ENCODE assay signal across 8 mouse cellular contexts in genomic region chr10:68191691-68192380, GRCm38 (mm10).
A peak's percentile ranks its signal among the peaks of the same experiment; 100 is the strongest.
DNase-seq lines count a peak whose midpoint lies in the region; ATAC-seq and TF ChIP-seq lines count a peak whose summit lies in the region.

No protein-coding gene starts in this region.

- 18% methylated on average over 13 of the region's 13 CpGs for WGBS in hindbrain, embryonic 15.5 days
- WGBS in midbrain, embryonic 15.5 days: 22% methylated on average over 13 of the region's 13 CpGs
- WGBS in thymus, adult 2 months: 19% methylated on average over 13 of the region's 13 CpGs

- ATAC-seq in hindbrain, embryonic 15.5 days (ENCODE audit: low FRiP score, low read depth): no peak
- no peak for ATAC-seq in midbrain, embryonic 15.5 days (replicated peaks)

- no peaks in the 10 kb centered on the region for H3K27me3 ChIP-seq in hindbrain, embryonic 15.5 days
- no peaks in the 10 kb centered on the region for H3K27me3 ChIP-seq in midbrain, embryonic 15.5 days (replicated peaks)
- H3K27me3 ChIP-seq in thymus, adult 2 months (ENCODE audit: control insufficient read depth, insufficient read depth, low read length): no peaks in the 10 kb centered on the region

- no peak for TF ChIP-seq CTCF in gastrocnemius, adult 2 months (IDR thresholded peaks at IDR 0.05)
- no peak for TF ChIP-seq CTCF in thymus, adult 2 months (IDR thresholded peaks at IDR 0.05; ENCODE audit: borderline replicate concordance, control insufficient read depth, extremely low read depth, insufficient read depth, low read length, poor library complexity)

- H3K27ac ChIP-seq in gastrocnemius, adult 2 months: peak overlapping the region; percentile 85
- peak overlapping the region; percentile 67 for H3K27ac ChIP-seq in hindbrain, embryonic 15.5 days (replicated peaks)
- 0 out of 2 replicates have a peak overlapping the region, but pooled peaks have one; percentile 56 for H3K27ac ChIP-seq in midbrain, embryonic 15.5 days
- H3K27ac ChIP-seq in thymus, adult 2 months (ENCODE audit: control insufficient read depth, insufficient read depth, low read length): no peak overlapping the region

- H3K4me1 ChIP-seq in hindbrain, embryonic 15.5 days (replicated peaks): peaks cover 22% of the 10 kb centered on the region
- peaks cover 25% of the 10 kb centered on the region for H3K4me1 ChIP-seq in midbrain, embryonic 15.5 days
- 0 out of 2 replicates have a peak, but pooled peaks cover 2% of the 10 kb centered on the region for H3K4me1 ChIP-seq in thymus, adult 2 months (replicated peaks; ENCODE audit: control insufficient read depth, insufficient read depth, low read length)

- H3K9me3 ChIP-seq in hindbrain, embryonic 15.5 days: no peaks in the 10 kb centered on the region
- H3K9me3 ChIP-seq in midbrain, embryonic 15.5 days: no peaks in the 10 kb centered on the region

- H3K36me3 ChIP-seq in hindbrain, embryonic 15.5 days: no peaks in the 10 kb centered on the region
- H3K36me3 ChIP-seq in midbrain, embryonic 15.5 days (replicated peaks): no peaks in the 10 kb centered on the region
- no peaks in the 10 kb centered on the region for H3K36me3 ChIP-seq in thymus, adult 2 months (ENCODE audit: control insufficient read depth, insufficient read depth, low read length)

- DNase-seq in thymus, postnatal 25 days: peak; percentile 14
- DNase-seq in thymus, adult 18-20 months: no peak
- DNase-seq in cerebellum, adult 11-12 months: peak; percentile 63
- DNase-seq in gastrocnemius, adult 2 months: peak; percentile 63
- DNase-seq in layer of hippocampus, postnatal 14 days (ENCODE audit: low spot score in 2 of 2): peak; percentile 31 to 46
- DNase-seq in thymus, adult 2 months: no peak

- peak overlapping the region; percentile 74 for H3K4me3 ChIP-seq in gastrocnemius, adult 2 months
- peak overlapping the region; percentile 16; the same call in 1 of the 2 replicates for H3K4me3 ChIP-seq in hindbrain, embryonic 15.5 days
- no peak overlapping the region for H3K4me3 ChIP-seq in midbrain, embryonic 15.5 days
- no peak overlapping the region for H3K4me3 ChIP-seq in thymus, adult 2 months (ENCODE audit: control insufficient read depth, insufficient read depth, low read length)

- intact Hi-C loops in gastrocnemius, adult 2 months (cut with DNase I): loop anchor here (5.0 kb wide), 1 partner anchor 85 kb away; the partner anchor contains the start of gene Arid5b

- peak overlapping the region; percentile 42 for H3K4me2 ChIP-seq in hindbrain, embryonic 15.5 days
- H3K4me2 ChIP-seq in midbrain, embryonic 15.5 days: peak overlapping the region; percentile 27; the same call in 1 of the 2 replicates

- no peak for TF ChIP-seq POLR2A in thymus, adult 2 months (IDR thresholded peaks at IDR 0.05; ENCODE audit: control insufficient read depth, extremely low read depth, insufficient read depth, low read length, poor library complexity)

- H3K9ac ChIP-seq in hindbrain, embryonic 15.5 days: no peak overlapping the region
- no peak overlapping the region for H3K9ac ChIP-seq in midbrain, embryonic 15.5 days

Comparison
In these comparisons a context has a peak if more than half of its experiments do, and no peak if none do; other contexts are left out.
1. DNase-seq: peak in thymus, postnatal 25 days (single experiment), cerebellum, adult 11-12 months (single experiment), gastrocnemius, adult 2 months (single experiment) and layer of hippocampus, postnatal 14 days (2 of 2); none in thymus, adult 18-20 months (0 of 2) and thymus, adult 2 months (single experiment).
2. H3K4me3 ChIP-seq: peak in gastrocnemius, adult 2 months (single experiment) and hindbrain, embryonic 15.5 days (single experiment); none in midbrain, embryonic 15.5 days (single experiment) and thymus, adult 2 months (single experiment).